Mouse (Mus musculus) liver, postnatal 0 days (tissue): ENCODE measurements at regions not wholly inside any gene's neighbourhood (a gene's known extent, or its start where the extent isn't known, plus 50 kb on each side); places are given as distances from the start of the nearest gene placed in this dataset.

ENCODE experiments used
- CTCF ChIP-seq: sonication (generic); IDR thresholded peaks from 2 replicates; pipeline ENCODE4 v1.5.1; 2016; ENCODE audit warnings: antibody characterized with exemption, low read depth
- EP300 ChIP-seq: IDR thresholded peaks from 2 replicates; pipeline ENCODE4 v1.6.1; 2016; ENCODE audit warnings: antibody characterized with exemption, low read depth, mild to moderate bottlenecking

GRCm38 (mm10) chr8:8468552-8468951 is 192.5 kb downstream of the Efnb2 start:
- TF ChIP-seq EP300 (no peak), CTCF (no peak)
